Mouse (Mus musculus): Measurements from ENCODE around the gene Bbx.

Gene Bbx

GRCm38 (mm10) chr16:50228833-50229232 lies 203.4 kb downstream of the Bbx start:
- DNase-seq (ENCODE audit: low read depth) = no peak

- DNase-seq (ENCODE audit: low read depth) = no peak
Measured at GRCm38 (mm10) chr16:50226274-50226673, 205.9 kb downstream of the Bbx start.

- no peak for DNase-seq (ENCODE audit: low read depth)
Measured at GRCm38 (mm10) chr16:50224946-50225345, 207.2 kb downstream of the Bbx start.

- no peak for DNase-seq (ENCODE audit: low read depth)
Measured at GRCm38 (mm10) chr16:50220734-50221501, 211.3 kb downstream of the Bbx start.

DNA sequence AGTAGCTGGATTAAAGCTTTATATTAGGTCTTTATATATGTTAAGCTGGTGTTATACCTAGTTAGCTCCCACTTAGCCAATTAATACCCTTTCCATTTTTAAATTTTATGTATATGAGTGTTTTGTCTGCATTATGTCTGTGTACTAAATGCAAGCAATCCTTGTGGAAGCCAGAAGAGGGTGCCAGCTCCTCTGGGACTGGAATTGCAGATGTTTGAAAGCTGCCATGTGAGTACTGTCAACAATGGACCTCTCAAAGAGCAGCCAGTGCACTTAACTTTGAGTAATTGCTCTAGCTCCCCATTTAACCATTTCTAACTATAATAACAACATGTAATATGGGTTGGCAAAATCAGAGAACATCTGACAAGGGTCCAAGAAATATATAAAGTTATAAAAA lies 215.1 kb downstream of the Bbx start:
- DNase-seq (ENCODE audit: low read depth) = no peak

DNA sequence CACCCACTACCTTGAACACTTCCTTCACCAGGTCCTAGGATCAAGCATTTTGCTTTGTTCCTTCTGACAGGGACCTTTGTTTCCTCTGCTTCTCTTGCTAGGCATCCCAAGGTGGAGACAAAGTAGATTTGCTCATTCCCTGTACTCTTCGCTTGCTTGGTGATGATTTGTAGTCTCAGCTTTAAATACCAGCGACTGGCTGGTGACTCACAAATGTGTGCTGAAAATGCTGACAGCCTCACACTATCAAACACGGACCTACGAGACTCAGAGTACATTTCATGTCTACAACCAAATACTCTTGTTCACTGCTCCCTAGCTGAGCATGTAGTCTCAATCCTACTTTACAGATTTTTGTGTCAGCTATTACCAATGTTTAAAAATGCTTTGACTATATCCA lies 220.5 kb downstream of the Bbx start:
- no peak for DNase-seq (ENCODE audit: low read depth)

GRCm38 (mm10) chr16:50211231-50211630 lies 221.0 kb downstream of the Bbx start:
- no peak for DNase-seq (ENCODE audit: low read depth)

GRCm38 (mm10) chr16:50210742-50211141 lies 221.4 kb downstream of the Bbx start:
- DNase-seq (ENCODE audit: low read depth) = no peak

DNA sequence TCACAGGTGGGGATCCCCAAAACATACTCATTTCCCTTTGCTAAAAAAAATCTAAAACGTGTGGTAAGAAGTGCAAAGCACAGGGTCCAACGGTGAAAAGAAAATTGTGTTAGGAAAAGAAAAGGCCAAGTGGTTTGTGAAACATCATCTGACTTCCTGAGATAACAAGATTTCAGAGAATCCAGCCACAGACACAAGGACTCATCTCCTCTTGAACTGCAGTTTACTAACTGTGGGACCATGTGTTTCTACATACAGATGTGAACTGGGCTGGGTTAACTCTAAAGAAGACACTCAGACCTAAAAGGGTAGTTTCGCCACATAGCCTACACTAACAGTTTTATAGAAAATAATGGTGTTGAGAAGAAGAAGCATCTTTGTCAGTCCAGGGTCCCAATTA lies 227.2 kb downstream of the Bbx start:
- DNase-seq (ENCODE audit: low read depth) = no peak

GRCm38 (mm10) chr16:50201546-50202151 lies 230.5 kb downstream of the Bbx start:
- no peak for DNase-seq (ENCODE audit: low read depth)

- no peak for DNase-seq (ENCODE audit: low read depth)
Measured at GRCm38 (mm10) chr16:50200214-50200613, 232.0 kb downstream of the Bbx start.

DNA sequence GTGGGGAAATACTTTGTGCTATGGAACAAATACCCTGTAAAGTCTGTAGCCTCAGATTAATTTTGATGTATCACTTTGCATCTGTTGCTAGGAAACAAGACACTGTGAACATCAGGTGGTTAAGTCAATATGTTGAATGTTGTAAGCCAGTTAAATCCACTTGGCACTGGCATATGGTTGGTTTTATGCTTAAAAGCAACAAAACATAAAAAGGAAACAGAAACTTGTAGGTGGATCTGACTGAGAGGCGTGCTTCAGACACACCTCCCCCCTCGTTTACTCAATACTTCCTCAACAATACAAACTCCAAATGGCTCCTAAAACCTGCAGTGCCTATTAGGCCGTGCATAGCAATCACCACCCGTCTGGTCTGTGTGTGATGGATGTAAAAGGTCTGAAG lies 236.1 kb downstream of the Bbx start:
- DNase-seq (ENCODE audit: low read depth) = no peak

DNA sequence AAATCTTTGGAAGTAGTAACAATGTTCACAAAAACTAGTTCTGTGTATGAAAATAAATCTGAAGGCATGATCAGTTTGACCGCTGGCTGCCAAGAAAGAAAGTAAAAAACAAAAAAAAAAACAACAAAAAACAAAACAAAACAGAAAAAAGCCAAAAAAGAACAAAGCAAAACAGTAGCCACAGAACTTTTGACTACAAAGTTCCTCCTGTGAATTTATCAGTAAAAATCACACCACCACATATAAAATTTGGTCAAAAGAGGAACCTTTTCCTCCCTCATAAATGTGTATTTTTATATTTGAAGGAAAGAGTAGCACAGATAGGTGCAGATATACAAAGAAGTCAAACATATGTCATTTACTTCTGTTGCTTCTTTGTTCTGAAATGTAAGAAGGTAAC lies 239.6 kb downstream of the Bbx start:
- no peak for DNase-seq (ENCODE audit: low read depth)

DNA sequence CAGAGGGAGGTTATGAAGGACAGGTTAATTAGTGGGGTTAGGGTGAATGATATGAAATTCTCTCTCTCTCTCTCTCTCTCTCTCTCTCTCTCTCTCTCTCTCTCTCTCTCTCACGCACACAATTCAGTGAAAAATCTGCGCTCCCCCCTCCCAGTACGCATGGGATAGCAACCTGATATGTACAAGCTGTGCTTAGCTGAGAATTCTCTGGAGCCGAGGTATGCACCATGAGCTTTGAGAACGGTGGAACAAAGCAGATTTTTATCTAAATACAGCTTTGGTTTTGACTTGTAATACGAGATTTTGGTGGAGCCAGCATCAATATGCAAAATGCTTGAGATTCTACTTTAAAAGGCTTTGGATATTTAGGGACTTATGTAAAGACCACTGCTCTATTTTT lies 243.1 kb downstream of the Bbx start:
- no peak for DNase-seq (ENCODE audit: low read depth)

- no peak for DNase-seq (ENCODE audit: low read depth)
Measured at GRCm38 (mm10) chr16:50186604-50187003, 245.6 kb downstream of the Bbx start.

DNA sequence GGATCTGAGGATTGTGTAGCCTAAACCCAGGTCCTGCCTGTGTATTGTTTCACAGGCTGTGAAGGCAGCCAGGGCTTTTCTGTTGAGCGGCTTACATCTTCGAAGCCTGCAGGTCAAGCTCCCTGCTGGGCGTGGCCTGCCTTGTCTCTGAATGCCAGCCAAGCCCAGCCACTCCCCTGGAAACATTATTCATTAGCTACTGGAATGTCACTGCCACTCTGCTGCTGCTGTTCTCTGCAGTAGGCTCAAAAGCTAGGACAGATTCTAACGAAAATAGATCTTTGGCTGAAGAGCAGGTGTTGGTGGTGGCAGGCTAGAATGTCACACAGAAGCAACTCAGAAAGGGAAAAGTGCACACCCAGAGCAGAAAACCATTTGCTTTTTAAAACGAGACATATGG lies 247.1 kb downstream of the Bbx start:
- DNase-seq (ENCODE audit: low read depth) = no peak

GRCm38 (mm10) chr16:50182988-50183387 lies 249.2 kb downstream of the Bbx start:
- DNase-seq (ENCODE audit: low read depth) = no peak

DNA sequence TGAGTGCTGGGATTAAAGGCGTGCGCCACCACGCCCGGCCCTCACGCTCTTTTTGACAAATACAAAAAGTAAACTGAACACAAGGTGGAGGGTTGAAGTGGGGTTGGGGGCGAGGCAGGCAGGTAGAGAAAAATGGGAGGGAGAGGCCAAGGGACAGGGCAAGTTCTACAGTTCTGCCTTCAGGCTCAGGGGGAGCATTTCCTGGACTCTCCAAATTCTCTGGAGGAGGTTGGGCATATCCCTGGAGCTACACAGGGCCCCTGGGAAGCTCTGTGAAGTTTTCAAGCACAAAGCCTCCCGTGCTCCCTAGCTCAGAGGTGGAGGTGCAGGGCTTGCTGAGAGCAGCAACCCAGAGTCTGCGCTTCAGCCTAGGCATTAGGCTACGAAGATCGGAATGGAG lies 249.6 kb downstream of the Bbx start:
- DNase-seq (ENCODE audit: low read depth) = no peak

GRCm38 (mm10) chr16:50172760-50173159 lies 259.4 kb downstream of the Bbx start:
- DNase-seq (ENCODE audit: low read depth) = no peak

GRCm38 (mm10) chr16:50170812-50171211 lies 261.4 kb downstream of the Bbx start:
- no peak for DNase-seq (ENCODE audit: low read depth)

DNA sequence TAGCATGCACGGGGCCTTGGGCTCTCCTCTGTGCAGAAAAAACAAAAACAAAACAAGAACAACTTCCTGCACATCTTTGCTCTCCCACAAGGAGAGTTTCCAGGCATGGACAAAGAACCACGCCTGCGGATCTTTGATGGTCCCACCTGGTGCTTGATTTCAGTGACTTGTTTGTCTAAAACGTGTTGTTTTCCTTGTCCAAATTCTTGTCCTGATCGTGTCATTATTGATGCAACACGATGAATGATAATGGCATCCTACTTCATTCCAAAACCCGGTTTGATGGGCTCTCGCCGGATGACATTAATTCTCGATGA lies 264.2 kb downstream of the Bbx start:
- no peak for DNase-seq (ENCODE audit: low read depth)

GRCm38 (mm10) chr16:50167231-50167982 lies 264.8 kb downstream of the Bbx start:
- DNase-seq (ENCODE audit: low read depth) = no peak
